13 mouse cellular contexts compared by ENCODE assay signal in the genomic region with DNA sequence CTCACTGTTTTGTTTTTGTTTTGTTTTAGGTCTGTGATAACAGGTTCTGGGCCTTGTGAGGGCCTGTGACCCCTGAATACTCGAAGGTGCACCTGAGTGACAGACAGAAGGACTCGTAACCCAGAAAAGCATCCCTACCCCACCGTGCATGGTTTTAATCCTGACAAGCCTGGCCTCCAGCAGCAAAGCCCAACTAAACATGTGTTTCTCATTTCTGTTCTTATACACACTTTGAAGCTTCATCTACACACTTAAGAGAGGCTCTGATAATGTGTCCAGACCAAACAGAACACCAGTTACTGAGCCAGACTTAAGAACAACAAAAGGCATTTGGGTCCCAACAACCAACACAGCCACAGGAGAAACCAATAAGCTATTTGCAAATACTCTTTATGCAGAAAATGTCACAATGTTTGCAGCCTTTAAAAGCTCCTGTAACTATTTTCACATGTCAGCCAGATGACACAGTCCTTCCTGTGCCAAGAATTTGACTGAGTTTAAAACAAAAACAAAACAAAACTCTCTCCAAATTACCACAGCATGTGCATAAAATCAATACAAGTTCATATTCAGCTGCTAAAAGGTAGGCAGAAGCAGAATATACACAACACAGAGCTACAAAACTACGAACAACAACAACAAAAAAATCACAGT. TPM values are rescaled to one million over a fixed set of nuclear protein-coding genes. Genes with fewer than 3 reads are reported as not detected.
A peak's percentile ranks its signal among the peaks of the same experiment; 100 is the strongest.
DNase-seq lines count a peak whose midpoint lies in the region; ATAC-seq and TF ChIP-seq lines count a peak whose summit lies in the region.
"Had no signal": no experiment of that assay in that cellular context is flagged by ENCODE, and none has a peak within 500 bp of the region (broad histone marks: within the 10 kb centered on the region; RNA-seq: fewer than 3 reads in every experiment).

No protein-coding gene starts in this region.

- no peak for TF ChIP-seq EP300 in liver, postnatal 0 days (IDR thresholded peaks at IDR 0.05; ENCODE audit: low read depth)

- H3K27ac ChIP-seq in heart, embryonic 11.5 days (ENCODE audit: low read depth, low read length): peak overlapping the region; percentile 29; the same call in 1 of the 2 replicates
- peak overlapping the region; percentile 60 for H3K27ac ChIP-seq in liver, postnatal 0 days (ENCODE audit: low read depth)
- H3K27ac ChIP-seq in liver, embryonic 11.5 days (ENCODE audit: low read depth, low read length): no peak overlapping the region
- peak overlapping the region; percentile 77 for H3K27ac ChIP-seq in embryonic facial prominence, embryonic 10.5 days (replicated peaks)
- H3K27ac ChIP-seq in limb, embryonic 14.5 days (replicated peaks; ENCODE audit: low read depth, low read length): peak overlapping the region; percentile 61
- H3K27ac ChIP-seq in midbrain, embryonic 10.5 days (replicated peaks): no peak overlapping the region
- H3K27ac ChIP-seq: hindbrain, embryonic 13.5 days had no signal

- H3K4me2 ChIP-seq in heart, embryonic 11.5 days: no peak overlapping the region
- H3K4me2 ChIP-seq in liver, postnatal 0 days (ENCODE audit: low read depth, low read length): no peak overlapping the region
- no peak overlapping the region for H3K4me2 ChIP-seq in liver, embryonic 11.5 days
- H3K4me2 ChIP-seq in limb, embryonic 14.5 days (replicated peaks; ENCODE audit: low read depth, low read length, severe bottlenecking): no peak overlapping the region
- H3K4me2 ChIP-seq: hindbrain, embryonic 13.5 days; midbrain, embryonic 11.5 days had no signal

- no peak for TF ChIP-seq POLR2A in limb, embryonic 14.5 days (IDR thresholded peaks at IDR 0.05; ENCODE audit: borderline replicate concordance, extremely low read depth, insufficient read depth, insufficient read length)

- ATAC-seq in heart, embryonic 11.5 days (replicated peaks; ENCODE audit: insufficient number of reproducible peaks, low FRiP score, low TSS enrichment): no peak
- peak; percentile 24; the same call in 1 of the 2 replicates for ATAC-seq in liver, postnatal 0 days
- ATAC-seq in liver, embryonic 11.5 days (replicated peaks; ENCODE audit: low FRiP score): no peak
- peak; percentile 67 for ATAC-seq in limb, embryonic 14.5 days (ENCODE audit: low FRiP score, low read depth)

- H3K4me1 ChIP-seq in heart, embryonic 11.5 days (ENCODE audit: control insufficient read depth, insufficient read depth, low read length): peaks cover 23% of the 10 kb centered on the region
- H3K4me1 ChIP-seq in liver, postnatal 0 days (ENCODE audit: insufficient read depth): peaks cover 10% of the 10 kb centered on the region
- peaks cover 19% of the 10 kb centered on the region for H3K4me1 ChIP-seq in liver, embryonic 11.5 days (replicated peaks; ENCODE audit: control insufficient read depth, insufficient read depth, low read length)
- peaks cover 37% of the 10 kb centered on the region for H3K4me1 ChIP-seq in embryonic facial prominence, embryonic 10.5 days
- peaks cover 11% of the 10 kb centered on the region for H3K4me1 ChIP-seq in limb, embryonic 14.5 days (ENCODE audit: control insufficient read depth, insufficient read depth, low read length)
- H3K4me1 ChIP-seq in midbrain, embryonic 10.5 days: peaks cover 13% of the 10 kb centered on the region
- H3K4me1 ChIP-seq: hindbrain, embryonic 13.5 days had no signal

- H3K4me3 ChIP-seq in heart, embryonic 11.5 days (ENCODE audit: low read depth, low read length): no peak overlapping the region
- no peak overlapping the region for H3K4me3 ChIP-seq in liver, postnatal 0 days (ENCODE audit: low read depth, low read length)
- no peak overlapping the region for H3K4me3 ChIP-seq in liver, embryonic 11.5 days (ENCODE audit: low read depth, low read length)
- no peak overlapping the region for H3K4me3 ChIP-seq in embryonic facial prominence, embryonic 10.5 days
- no peak overlapping the region for H3K4me3 ChIP-seq in limb, embryonic 14.5 days (replicated peaks; ENCODE audit: low read length)
- no peak overlapping the region for H3K4me3 ChIP-seq in midbrain, embryonic 10.5 days
- H3K4me3 ChIP-seq: hindbrain, embryonic 13.5 days had no signal

- no peak for DNase-seq in heart, adult 9 months (ENCODE audit: low spot score in 2 of 2)
- DNase-seq in liver, postnatal 0 days: no peak
- DNase-seq in liver, embryonic 11.5 days (ENCODE audit: low spot score): no peak
- peak; percentile 54 for DNase-seq in embryonic facial prominence, embryonic 10.5 days (ENCODE audit: low spot score)
- DNase-seq in limb, embryonic 14.5 days (ENCODE audit: low spot score): peak; percentile 70
- no peak for DNase-seq in left cerebral cortex, adult 8-10 months (ENCODE audit: low spot score in 2 of 2)
- DNase-seq in midbrain, embryonic 10.5 days (ENCODE audit: low spot score): no peak
- DNase-seq: adrenal gland, adult 2 months; kidney, adult 2 months; layer of hippocampus, adult 9-11 months had no signal

- H3K9ac ChIP-seq in heart, embryonic 11.5 days (ENCODE audit: low read depth, low read length): no peak overlapping the region
- no peak overlapping the region for H3K9ac ChIP-seq in liver, postnatal 0 days (replicated peaks)
- no peak overlapping the region for H3K9ac ChIP-seq in liver, embryonic 11.5 days (ENCODE audit: low read depth, low read length)
- no peak overlapping the region for H3K9ac ChIP-seq in limb, embryonic 14.5 days (ENCODE audit: low read depth, low read length, severe bottlenecking)
- H3K9ac ChIP-seq: hindbrain, embryonic 13.5 days had no signal

- TF ChIP-seq CTCF in liver, postnatal 0 days (IDR thresholded peaks at IDR 0.05; ENCODE audit: low read depth): no peak

- 53% methylated on average over 4 of the region's 4 CpGs for WGBS in heart, embryonic 11.5 days (ENCODE audit: insufficient replicate concordance)
- 62% methylated on average over 4 of the region's 4 CpGs for WGBS in liver, postnatal 0 days (ENCODE audit: insufficient replicate concordance)
- 69% methylated on average over 4 of the region's 4 CpGs for WGBS in liver, embryonic 11.5 days
- WGBS in embryonic facial prominence, embryonic 10.5 days: 47% methylated on average over 4 of the region's 4 CpGs
- WGBS in limb, embryonic 14.5 days: 24% methylated on average over 4 of the region's 4 CpGs
- WGBS in midbrain, embryonic 10.5 days: 68% methylated on average over 4 of the region's 4 CpGs

- H3K27me3 ChIP-seq in heart, embryonic 11.5 days (ENCODE audit: control insufficient read depth, insufficient read depth, low read length): no peaks in the 10 kb centered on the region
- H3K27me3 ChIP-seq in liver, postnatal 0 days (ENCODE audit: insufficient read depth, low read length): no peaks in the 10 kb centered on the region
- H3K27me3 ChIP-seq in liver, embryonic 11.5 days (replicated peaks; ENCODE audit: control insufficient read depth, insufficient read depth, low read length): no peaks in the 10 kb centered on the region
- H3K27me3 ChIP-seq in embryonic facial prominence, embryonic 10.5 days (replicated peaks; ENCODE audit: low read depth, poor library complexity, severe bottlenecking): no peaks in the 10 kb centered on the region
- H3K27me3 ChIP-seq in limb, embryonic 14.5 days (ENCODE audit: control insufficient read depth, insufficient read depth, low read length): no peaks in the 10 kb centered on the region
- H3K27me3 ChIP-seq in midbrain, embryonic 10.5 days (ENCODE audit: low read depth, poor library complexity, severe bottlenecking): no peaks in the 10 kb centered on the region
- H3K27me3 ChIP-seq: hindbrain, embryonic 13.5 days had no signal

- H3K9me3 ChIP-seq in heart, embryonic 11.5 days (replicated peaks; ENCODE audit: control insufficient read depth, low read length): no peaks in the 10 kb centered on the region
- H3K9me3 ChIP-seq in liver, postnatal 0 days (ENCODE audit: low read length): no peaks in the 10 kb centered on the region
- no peaks in the 10 kb centered on the region for H3K9me3 ChIP-seq in liver, embryonic 11.5 days (ENCODE audit: control insufficient read depth, low read length)
- no peaks in the 10 kb centered on the region for H3K9me3 ChIP-seq in embryonic facial prominence, embryonic 10.5 days
- H3K9me3 ChIP-seq in limb, embryonic 14.5 days (ENCODE audit: control insufficient read depth, low read length): no peaks in the 10 kb centered on the region
- H3K9me3 ChIP-seq in midbrain, embryonic 10.5 days (replicated peaks): no peaks in the 10 kb centered on the region
- H3K9me3 ChIP-seq: hindbrain, embryonic 13.5 days had no signal

- H3K36me3 ChIP-seq in heart, embryonic 11.5 days (ENCODE audit: control insufficient read depth, insufficient read depth, low read length): no peaks in the 10 kb centered on the region
- no peaks in the 10 kb centered on the region for H3K36me3 ChIP-seq in liver, postnatal 0 days (replicated peaks; ENCODE audit: insufficient read depth, low read length)
- 0 out of 2 replicates have a peak, but pooled peaks cover 3% of the 10 kb centered on the region for H3K36me3 ChIP-seq in liver, embryonic 11.5 days (ENCODE audit: control insufficient read depth, insufficient read depth, low read length)
- H3K36me3 ChIP-seq in embryonic facial prominence, embryonic 10.5 days (replicated peaks): no peaks in the 10 kb centered on the region
- H3K36me3 ChIP-seq in limb, embryonic 14.5 days (ENCODE audit: control insufficient read depth, insufficient read depth, low read length): no peaks in the 10 kb centered on the region
- no peaks in the 10 kb centered on the region for H3K36me3 ChIP-seq in midbrain, embryonic 10.5 days
- H3K36me3 ChIP-seq: hindbrain, embryonic 13.5 days had no signal

RNA-seq across cellular contexts. Expression of gene Cdc14b, which starts 39.9 kb away (rescaled TPM):
- polyA plus RNA-seq in heart, embryonic 11.5 days (2014; fragmentation: Nextera tagmentation; extraction: Ambion mirVana): 21.6 and 29.5 TPM in 2 replicates
- 4.5 and 5.3 TPM in 2 replicates for polyA plus RNA-seq in liver, postnatal 0 days (2015; fragmentation: Nextera tagmentation; extraction: Ambion mirVana)
- polyA plus RNA-seq in liver, embryonic 11.5 days (2014; fragmentation: Nextera tagmentation; extraction: Ambion mirVana): 16.6 and 17.5 TPM in 2 replicates
- polyA plus RNA-seq in embryonic facial prominence, embryonic 10.5 days (2016; fragmentation: Nextera tagmentation; extraction: Ambion mirVana): 28.4 and 32.2 TPM in 2 replicates
- polyA plus RNA-seq in limb, embryonic 14.5 days (2012; rRNA removed): 15.3 TPM in 2 replicates
- polyA plus RNA-seq in limb, embryonic 14.5 days (2014; fragmentation: Nextera tagmentation; extraction: Ambion mirVana): 16.1 and 18.2 TPM in 2 replicates
- total RNA-seq in left cerebral cortex, adult 8-10 months (2022): 10 to 100 TPM; 15.0 to 21.0 (median 19.1) TPM
- 9.5 and 12.6 TPM in 2 replicates for polyA plus RNA-seq in midbrain, embryonic 10.5 days (2016; fragmentation: Nextera tagmentation; extraction: Ambion mirVana)

Comparison
In these comparisons a context has a peak if more than half of its experiments do, and no peak if none do; other contexts are left out.
1. ATAC-seq: peak in liver, postnatal 0 days (single experiment) and limb, embryonic 14.5 days (single experiment); none in heart, embryonic 11.5 days (single experiment) and liver, embryonic 11.5 days (single experiment).
2. H3K27ac ChIP-seq: peak in heart, embryonic 11.5 days (single experiment), liver, postnatal 0 days (single experiment), embryonic facial prominence, embryonic 10.5 days (single experiment) and limb, embryonic 14.5 days (single experiment); none in liver, embryonic 11.5 days (single experiment) and midbrain, embryonic 10.5 days (single experiment).
3. DNase-seq: peak in embryonic facial prominence, embryonic 10.5 days (single experiment) and limb, embryonic 14.5 days (single experiment); none in heart, adult 9 months (0 of 2), liver, postnatal 0 days (single experiment), liver, embryonic 11.5 days (single experiment), left cerebral cortex, adult 8-10 months (0 of 2) and midbrain, embryonic 10.5 days (single experiment).